ENCODE assay signal across 10 mouse cellular contexts in genomic region chr9:76390839-76391238, GRCm38 (mm10).
A peak's percentile ranks its signal among the peaks of the same experiment; 100 is the strongest.
DNase-seq lines count a peak whose midpoint lies in the region; ATAC-seq and TF ChIP-seq lines count a peak whose summit lies in the region.
"Had no signal": no experiment of that assay in that cellular context is flagged by ENCODE, and none has a peak within 500 bp of the region (broad histone marks: within the 10 kb centered on the region; RNA-seq: fewer than 3 reads in every experiment).

No protein-coding gene starts in this region.

- H3K27me3 ChIP-seq in stomach, postnatal 0 days (ENCODE audit: control insufficient read depth, insufficient read depth, low read length): no peaks in the 10 kb centered on the region
- H3K27me3 ChIP-seq: heart, embryonic 15.5 days had no signal

- no peak overlapping the region for H3K4me2 ChIP-seq in stomach, postnatal 0 days (replicated peaks; ENCODE audit: low read depth)
- H3K4me2 ChIP-seq: heart, embryonic 15.5 days had no signal

- H3K4me1 ChIP-seq in stomach, postnatal 0 days (replicated peaks; ENCODE audit: control insufficient read depth, insufficient read depth): no peaks in the 10 kb centered on the region
- H3K4me1 ChIP-seq: heart, embryonic 15.5 days had no signal

- H3K27ac ChIP-seq in stomach, postnatal 0 days (replicated peaks): no peak overlapping the region
- H3K27ac ChIP-seq: heart, embryonic 15.5 days had no signal

- H3K4me3 ChIP-seq in stomach, postnatal 0 days (ENCODE audit: low read depth, low read length): no peak overlapping the region
- H3K4me3 ChIP-seq: heart, embryonic 15.5 days; myocyte had no signal

- no peaks in the 10 kb centered on the region for H3K36me3 ChIP-seq in stomach, postnatal 0 days (ENCODE audit: control insufficient read depth, insufficient read depth, low read length)
- H3K36me3 ChIP-seq: heart, embryonic 15.5 days had no signal

- WGBS in stomach, postnatal 0 days: 29% methylated on average over 1 of the region's 1 CpGs

- TF ChIP-seq EP300 in stomach, postnatal 0 days (optimal IDR thresholded peaks at IDR 0.05): no peak

- peak; percentile 88 for TF ChIP-seq CTCF in stomach, postnatal 0 days (IDR thresholded peaks at IDR 0.05; ENCODE audit: low read depth)

- no peak overlapping the region for H3K9ac ChIP-seq in stomach, postnatal 0 days (ENCODE audit: low read length)
- H3K9ac ChIP-seq: heart, embryonic 15.5 days had no signal

- H3K9me3 ChIP-seq in stomach, postnatal 0 days (ENCODE audit: control insufficient read depth, low read length): no peaks in the 10 kb centered on the region
- H3K9me3 ChIP-seq: heart, embryonic 15.5 days had no signal

- peak; percentile 6 for DNase-seq in adrenal gland, adult 2 months
- no peak for DNase-seq in adrenal gland, postnatal 4 days (ENCODE audit: low spot score in 2 of 2)
- peak; percentile 30 for DNase-seq in layer of hippocampus, adult 11-12 months (ENCODE audit: low spot score)
- DNase-seq in layer of hippocampus, postnatal 14 days (ENCODE audit: low spot score in 2 of 2): no peak
- peak; percentile 58 for DNase-seq in 416B (ENCODE audit: low read depth)
- DNase-seq in c-Kit-positive CD71-positive TER-119-negative erythroid progenitor cells, embryonic 14.5 days (ENCODE audit: low read depth): peak; percentile 31
- peak; percentile 11 to 14 for DNase-seq in kidney, postnatal 4 days
- DNase-seq in stomach, postnatal 0 days (ENCODE audit: low spot score): peak; percentile 18

- ATAC-seq in stomach, postnatal 0 days (ENCODE audit: low FRiP score, low TSS enrichment): no peak

Comparison
In these comparisons a context has a peak if more than half of its experiments do, and no peak if none do; other contexts are left out.
1. DNase-seq: peak in adrenal gland, adult 2 months (single experiment), layer of hippocampus, adult 11-12 months (single experiment), 416B (single experiment), c-Kit-positive CD71-positive TER-119-negative erythroid progenitor cells, embryonic 14.5 days (single experiment), kidney, postnatal 4 days (2 of 2) and stomach, postnatal 0 days (single experiment); none in adrenal gland, postnatal 4 days (0 of 2) and layer of hippocampus, postnatal 14 days (0 of 2).